Mouse (Mus musculus) kidney, postnatal 4 days (tissue): ENCODE measurements at regions not wholly inside any gene's neighbourhood (a gene's known extent, or its start where the extent isn't known, plus 50 kb on each side); places are given as distances from the start of the nearest gene placed in this dataset.
A peak's percentile ranks its signal among the peaks of the same experiment; 100 is the strongest.

Experiments
- DNase-seq, 2 experiments: peaks; one replicate each; pipeline ENCODE4 v3.0.0; 2021; ENCODE audit warnings: mixed read lengths in 2 of 2

- no peak for DNase-seq
Measured at GRCm38 (mm10) chr3:115655020-115655419, 59.9 kb downstream of the S1pr1 start.

DNA sequence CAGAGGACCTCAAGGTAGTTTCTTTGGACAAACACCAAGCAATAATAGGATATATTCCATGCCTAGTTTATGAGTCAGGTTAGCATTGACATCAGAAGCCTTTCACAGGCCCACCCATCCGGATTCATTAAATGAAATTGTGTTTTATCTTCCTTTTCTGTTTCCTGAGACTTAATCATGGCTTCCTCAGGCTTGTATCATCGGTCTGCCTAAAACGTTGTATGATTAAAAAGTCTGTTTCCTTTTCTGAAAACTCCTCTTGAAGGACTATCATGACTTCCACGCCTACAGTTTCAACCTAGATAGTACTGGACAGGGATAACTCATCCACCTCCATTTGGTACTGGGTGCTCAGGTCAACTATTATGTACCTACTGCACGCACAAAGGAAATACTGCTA lies 62.6 kb downstream of the S1pr1 start:
- DNase-seq, result no peak

- no peak for DNase-seq
Measured at GRCm38 (mm10) chr3:115649338-115650117, 65.3 kb downstream of the S1pr1 start.

DNA sequence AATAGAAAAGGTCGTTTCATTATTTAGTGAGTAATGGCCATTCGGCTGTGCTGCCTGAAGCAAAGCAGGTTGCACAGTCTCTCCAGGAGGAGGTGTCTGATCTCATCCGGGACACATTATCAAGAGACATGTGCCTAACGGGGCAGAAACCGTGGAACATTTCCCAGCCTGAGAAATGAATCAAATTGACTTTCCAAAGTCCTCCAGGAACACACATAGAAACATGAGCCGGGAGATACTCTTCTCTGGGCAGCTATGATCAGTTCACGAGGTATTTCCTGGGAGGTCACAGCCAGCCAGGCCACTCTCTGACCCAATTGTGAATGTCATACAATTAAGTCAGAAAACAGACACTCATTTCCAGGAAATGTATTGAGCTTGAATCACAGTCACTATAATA lies 67.9 kb downstream of the S1pr1 start:
- no peak for DNase-seq

DNA sequence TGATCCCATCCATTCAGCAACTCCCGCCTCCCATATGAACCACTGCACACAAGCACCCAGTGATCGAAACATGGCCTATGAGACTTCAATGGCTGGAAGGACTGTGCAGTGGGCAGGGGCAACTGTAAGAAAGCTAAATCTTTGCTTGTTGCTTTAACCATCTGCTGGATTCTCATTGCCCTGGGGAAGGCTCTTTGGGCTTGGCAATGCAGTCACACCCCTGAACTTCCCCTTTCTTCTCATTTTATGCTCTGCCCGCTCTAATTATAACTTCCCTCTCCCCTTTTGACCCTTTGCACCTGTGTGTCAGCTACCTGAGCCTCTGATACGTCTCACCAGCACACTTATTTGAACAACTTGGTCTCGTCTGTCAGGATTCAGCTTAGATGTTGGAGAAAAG lies 70.6 kb downstream of the S1pr1 start:
- DNase-seq, result no peak

DNA sequence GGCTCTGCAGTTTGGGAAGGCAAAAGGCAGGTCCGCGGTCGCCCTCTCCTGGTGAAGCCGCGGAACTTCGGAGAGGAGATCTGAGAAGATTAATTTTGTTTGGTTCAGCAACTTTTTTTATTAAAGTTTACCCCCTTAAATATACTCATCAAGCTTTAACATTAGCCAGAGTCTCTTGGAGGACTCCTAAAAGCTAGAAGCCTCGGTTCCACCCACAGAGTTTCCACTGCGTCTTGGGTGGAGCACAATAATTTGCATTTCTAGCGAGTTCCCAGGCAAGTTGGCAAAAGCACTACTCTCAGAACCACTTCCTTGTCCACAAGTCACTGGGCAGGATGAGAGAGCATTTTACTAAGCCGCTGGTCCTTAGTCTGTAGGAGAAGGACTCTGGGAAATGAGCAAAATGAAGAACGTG lies 72.0 kb downstream of the S1pr1 start:
- DNase-seq, result peak; percentile 92

DNA sequence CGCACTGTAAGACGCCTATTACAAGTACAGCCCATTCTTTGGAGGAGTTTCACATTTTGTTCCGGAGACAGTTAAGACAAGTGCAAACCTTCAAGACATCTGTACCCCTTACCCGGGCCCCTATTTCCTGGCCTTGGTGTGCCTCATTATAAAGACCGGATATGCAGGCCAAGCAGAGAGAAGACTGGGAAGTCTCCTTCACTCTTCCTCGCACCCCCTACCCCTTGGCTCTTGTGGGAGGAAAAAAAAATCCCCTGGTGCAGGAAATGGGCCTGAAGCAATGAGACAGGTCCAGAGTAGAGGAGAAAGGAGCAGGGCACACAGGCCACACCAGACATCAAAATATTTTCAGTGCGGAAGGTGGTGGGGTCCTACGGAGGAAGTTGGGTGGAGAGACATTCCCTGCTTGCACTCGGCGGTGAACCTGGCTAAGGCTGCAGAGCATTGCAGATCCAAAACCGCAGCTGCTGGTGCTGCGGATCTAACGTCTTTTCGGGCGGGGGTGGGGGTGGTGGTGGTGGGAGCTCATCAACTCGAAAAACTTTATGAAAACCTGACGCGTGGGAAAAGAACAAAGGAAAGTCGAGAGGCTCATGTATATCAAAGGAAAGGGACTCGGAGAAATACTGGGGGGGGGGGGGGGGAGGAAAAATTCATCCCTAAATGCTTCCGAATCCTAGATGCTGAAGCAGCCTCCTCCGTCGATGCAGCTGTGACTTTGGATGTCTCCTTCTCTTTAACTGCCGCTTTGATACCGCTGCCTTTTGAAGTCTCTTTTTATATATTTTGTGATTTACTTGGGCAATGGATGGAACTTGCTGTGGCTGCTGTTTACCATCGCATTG lies 72.6 kb downstream of the S1pr1 start:
- peak; percentile 39 to 58 for DNase-seq

DNA sequence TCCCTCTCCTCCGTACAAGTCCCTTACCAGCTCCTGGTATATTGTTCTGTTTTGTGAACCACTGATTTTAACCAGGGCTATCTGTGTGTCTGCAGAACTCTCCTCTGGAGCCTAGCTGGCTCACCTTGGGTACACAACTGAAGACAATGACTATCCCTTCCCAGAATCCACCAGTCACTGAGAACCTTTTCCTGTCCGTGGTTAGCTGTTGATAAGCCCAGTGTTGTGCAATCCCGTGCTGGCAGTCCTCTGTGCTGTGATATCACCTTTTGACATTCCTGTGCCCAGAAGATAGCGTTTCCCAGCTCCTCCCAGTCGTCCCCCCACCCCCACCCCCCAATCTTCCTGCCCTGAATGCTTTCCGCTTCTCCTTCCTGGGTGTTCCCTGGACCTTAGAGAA lies 73.5 kb downstream of the S1pr1 start:
- peak in 1 of 2 experiments; percentile 16 for DNase-seq

GRCm38 (mm10) chr3:115635487-115635886 lies 79.4 kb downstream of the S1pr1 start:
- peak in 1 of 2 experiments; percentile 19 for DNase-seq

GRCm38 (mm10) chr3:115635081-115635480 lies 79.8 kb downstream of the S1pr1 start:
- no peak for DNase-seq

DNA sequence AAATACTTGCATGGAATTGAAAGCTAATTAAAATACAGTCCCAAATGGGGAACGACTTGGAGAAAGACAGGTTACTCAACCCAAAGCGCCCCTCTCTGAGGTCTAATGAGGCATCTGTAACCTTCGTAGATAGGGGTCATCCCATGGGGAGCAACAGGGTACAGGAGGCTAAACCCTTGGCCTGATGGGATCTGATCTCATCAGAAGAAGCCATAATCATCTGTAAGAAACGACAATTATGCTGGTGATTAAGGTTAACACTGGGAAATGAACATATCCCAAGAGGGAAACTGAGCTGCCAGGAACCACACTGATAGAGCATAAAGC lies 82.5 kb downstream of the S1pr1 start:
- DNase-seq, result no peak

DNA sequence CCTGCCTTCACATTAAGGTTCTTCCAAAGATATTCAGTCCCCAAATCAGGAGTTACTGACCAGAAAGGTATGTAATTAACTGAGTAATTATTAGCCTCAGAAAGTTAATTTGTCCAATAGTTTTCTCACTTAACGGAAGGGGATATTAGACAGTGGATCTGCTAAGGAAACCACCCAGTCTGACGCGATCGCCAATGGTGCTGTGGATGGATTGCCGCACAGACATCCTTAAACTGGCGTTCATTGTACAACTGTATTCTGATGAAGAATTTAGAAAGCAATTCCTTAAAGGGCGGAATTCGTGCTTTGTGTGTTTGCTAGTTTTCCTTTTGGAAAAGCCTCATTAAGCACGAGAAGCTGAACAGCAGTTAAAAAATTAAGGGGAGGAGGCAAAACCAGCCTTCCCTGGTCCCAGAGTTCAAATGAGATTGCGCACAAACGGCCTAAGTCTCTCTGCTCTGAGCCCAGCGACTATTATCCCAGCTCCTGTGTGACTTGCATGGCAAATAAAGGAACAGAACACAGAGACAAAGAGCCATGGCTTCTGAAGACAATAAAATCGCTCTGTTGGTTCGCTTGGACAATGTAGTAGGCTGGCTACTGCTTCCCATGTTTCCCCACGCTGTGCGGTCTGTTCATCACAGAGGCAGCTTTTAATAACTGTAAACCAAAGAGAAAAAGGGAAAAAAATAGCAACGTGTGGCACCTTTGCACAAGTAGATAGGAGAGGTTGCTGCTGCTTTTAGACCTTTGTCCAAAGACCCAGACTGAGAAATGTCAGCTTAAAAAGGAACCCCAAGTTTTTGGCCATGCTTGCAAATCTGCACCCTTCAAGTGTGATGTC lies 83.1 kb downstream of the S1pr1 start:
- no peak for DNase-seq

DNA sequence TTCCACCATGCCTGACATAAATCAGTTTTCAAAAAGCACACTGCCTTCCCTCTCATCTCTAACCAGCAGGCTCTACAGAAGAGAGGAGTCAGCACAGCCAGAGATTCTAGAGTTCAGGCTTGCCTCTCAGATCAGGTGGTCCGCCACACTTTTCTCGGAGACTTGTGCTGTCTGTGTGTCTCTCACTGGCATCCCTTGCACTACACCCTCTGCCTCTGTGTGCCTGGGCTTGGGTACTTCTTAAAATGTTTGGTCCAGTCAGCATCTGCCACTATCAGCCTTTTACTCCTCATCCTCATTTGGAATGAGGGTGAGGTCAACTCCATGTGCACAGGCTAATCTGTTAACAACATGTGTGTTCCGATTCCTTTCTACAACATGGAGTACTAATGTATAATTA lies 92.0 kb downstream of the S1pr1 start:
- DNase-seq, result no peak

DNA sequence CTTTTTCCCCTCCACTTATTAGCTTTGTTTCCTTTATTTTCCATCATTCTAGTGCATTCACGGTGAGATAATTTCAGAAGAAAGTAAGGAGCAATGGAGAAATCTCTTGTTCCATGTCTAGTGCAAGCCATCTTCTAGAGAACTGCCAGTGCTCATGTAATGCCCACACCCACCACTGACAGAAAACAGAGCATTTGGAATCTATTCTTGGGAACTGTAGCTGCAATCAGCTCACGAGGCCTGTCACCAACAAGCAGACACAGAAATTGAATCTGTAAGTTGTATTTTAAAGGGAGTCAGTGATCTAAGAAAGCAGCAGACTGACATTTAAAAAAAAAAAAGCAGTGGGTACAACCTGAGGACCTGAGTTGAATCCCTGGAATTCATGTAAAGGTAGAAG lies 92.6 kb downstream of the S1pr1 start:
- DNase-seq, result no peak

DNA sequence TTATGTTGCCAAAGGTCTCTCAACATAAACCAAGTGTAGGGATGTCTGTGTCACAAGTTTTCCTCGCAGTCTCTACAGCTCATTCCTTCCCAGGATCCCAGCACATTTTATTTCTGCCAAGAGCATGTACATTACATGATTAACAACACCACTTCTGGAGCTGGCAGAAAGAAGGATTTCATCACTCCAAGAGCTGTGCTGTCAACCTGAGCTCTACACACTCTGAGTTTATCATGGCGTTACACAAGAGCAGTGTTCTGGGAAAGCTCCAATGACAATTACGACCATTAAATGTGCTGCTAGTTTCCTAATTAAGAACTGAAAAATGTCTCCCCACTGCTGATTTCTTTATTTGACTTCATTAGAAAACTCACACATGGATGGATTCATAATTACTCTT lies 94.9 kb downstream of the S1pr1 start:
- no peak for DNase-seq

DNA sequence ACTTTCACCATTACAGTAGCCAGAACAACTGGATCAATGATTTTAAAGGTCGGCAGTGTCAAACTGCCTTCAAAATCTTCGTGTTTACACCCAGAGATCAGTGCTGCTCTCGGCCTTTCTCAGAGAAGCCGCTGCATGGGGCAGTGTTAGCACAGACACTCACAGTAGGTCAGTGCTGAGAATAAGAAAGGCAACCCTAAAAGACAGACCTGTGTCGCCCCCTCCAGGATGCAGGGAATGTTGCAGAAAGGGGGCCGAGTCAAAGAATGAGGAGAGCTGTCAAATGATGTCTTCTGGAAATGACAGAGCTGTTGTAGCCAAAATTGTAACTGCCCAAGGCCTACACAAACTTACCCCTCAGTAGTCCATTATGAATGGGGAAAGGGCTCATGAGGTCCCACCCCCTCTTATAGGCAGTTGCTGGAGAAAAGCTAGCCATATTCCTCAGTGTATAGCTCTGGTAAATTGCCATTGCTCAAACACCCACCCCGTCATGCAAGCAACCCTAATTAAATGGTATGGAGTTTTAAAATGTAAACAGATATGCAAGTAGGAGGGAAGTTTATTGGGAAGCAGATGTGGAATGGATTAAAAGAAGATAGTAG lies 98.8 kb downstream of the S1pr1 start:
- DNase-seq, result peak; percentile 31 to 41

DNA sequence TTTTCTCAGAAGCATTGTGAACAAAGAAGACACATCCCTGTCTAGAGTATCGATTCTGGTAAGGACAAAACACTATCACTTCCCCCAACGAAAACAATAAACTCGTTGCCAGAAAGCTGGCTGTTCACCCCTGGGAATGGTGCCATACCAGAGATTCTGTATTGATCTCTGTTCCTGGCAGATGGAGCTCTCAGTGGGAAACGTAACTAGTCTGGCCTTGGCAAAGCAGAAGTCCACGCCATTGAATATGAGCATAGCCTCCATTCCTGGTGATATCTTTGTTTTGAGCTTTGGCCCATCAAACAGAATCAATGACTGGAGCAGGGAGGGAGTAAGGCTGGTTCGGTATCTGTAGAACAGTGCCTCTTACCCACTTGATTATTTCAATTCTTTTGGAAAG lies 102.0 kb downstream of the S1pr1 start:
- no peak for DNase-seq

- no peak for DNase-seq
Measured at GRCm38 (mm10) chr3:115608087-115608486, 106.8 kb downstream of the S1pr1 start.

DNA sequence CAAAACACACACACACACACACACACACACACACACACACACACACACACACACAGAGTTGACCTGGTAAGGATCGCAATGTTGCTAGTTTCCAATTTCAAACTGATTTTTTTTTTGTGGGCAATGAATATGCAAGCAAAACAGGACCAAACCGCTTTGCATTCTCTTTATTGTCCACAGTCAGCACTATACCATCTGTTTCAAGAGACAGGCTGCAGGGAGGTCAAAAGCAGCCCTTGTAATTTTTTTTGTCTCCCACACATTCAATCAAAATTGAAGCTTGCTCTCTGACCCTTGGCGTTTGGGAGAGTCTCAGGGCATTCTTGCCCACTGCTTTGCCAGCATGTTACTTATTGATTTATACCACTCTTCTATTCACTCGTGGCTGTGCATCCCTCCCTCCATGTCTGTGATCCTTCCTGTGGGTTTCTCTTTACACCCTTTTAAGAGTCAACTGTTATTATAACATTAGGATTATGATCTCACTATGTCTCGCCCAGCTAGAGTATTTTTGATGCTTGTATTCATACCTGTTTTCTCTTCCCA lies 110.1 kb downstream of the S1pr1 start:
- DNase-seq, result no peak

DNA sequence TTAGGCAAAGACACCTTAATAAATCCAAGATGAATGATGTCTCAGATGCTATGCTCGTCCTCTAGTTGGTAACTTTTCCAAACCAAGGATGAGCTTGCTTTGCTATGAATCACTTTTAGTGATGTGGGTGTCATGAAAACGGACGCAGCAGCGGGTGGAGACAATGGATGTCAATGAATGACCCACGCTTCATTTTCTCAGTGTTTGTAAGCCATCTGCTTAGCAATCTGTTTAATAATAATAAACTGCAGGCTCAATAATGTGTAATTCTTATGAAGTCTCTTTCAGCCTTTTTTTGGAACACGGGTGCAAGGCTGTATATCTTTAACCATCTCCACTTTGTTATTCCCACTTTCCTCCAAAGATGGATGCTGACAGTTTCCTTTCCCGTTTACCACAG lies 110.6 kb downstream of the S1pr1 start:
- no peak for DNase-seq

DNA sequence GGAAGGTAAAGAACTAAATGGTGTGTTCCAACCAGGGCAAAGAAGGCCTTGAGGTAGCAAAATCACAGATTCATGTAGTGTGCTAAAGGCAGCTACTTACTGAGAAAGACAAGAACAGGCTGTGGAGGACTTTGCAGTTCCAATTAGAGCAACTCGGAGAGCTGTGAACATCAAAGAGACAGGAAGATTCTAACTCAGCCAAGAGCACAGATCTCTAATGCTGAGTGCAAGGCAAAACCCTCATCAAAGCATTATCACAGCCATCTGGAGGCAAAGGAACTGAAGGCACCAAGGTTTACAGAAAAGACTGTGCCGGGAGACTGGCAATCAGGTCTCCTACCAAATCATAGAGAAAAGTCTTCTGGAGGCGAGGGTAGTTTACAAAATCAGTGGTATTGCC lies 111.1 kb downstream of the S1pr1 start:
- no peak for DNase-seq

- no peak for DNase-seq
Measured at GRCm38 (mm10) chr3:115599281-115599680, 115.6 kb downstream of the S1pr1 start.

- peak; percentile 80 for DNase-seq
Measured at GRCm38 (mm10) chr3:115596523-115596922, 118.3 kb downstream of the S1pr1 start.
